Mouse (Mus musculus): ENCODE results near the gene Bnip3. TPM values are rescaled to one million over a fixed set of nuclear protein-coding genes. Genes with fewer than 3 reads are reported as not detected.
A peak's percentile ranks its signal among the peaks of the same experiment; 100 is the strongest.

Bnip3 gene
- total RNA-seq, 2 experiments from 2014 or later = 96.5 to 112 TPM

- Histone ChIP-seq H3K27ac (no peak overlapping the region), H3K4me3 (no peak overlapping the region)
- peak; percentile 50 to 60 for DNase-seq (ENCODE audit: low spot score in 2 of 2)
- no peak for TF ChIP-seq CTCF (conservative IDR thresholded peaks at IDR 0.05)
These were observed 19.1 kb upstream of the Bnip3 start for GRCm38 (mm10) chr7:138928456-138928855.

DNA sequence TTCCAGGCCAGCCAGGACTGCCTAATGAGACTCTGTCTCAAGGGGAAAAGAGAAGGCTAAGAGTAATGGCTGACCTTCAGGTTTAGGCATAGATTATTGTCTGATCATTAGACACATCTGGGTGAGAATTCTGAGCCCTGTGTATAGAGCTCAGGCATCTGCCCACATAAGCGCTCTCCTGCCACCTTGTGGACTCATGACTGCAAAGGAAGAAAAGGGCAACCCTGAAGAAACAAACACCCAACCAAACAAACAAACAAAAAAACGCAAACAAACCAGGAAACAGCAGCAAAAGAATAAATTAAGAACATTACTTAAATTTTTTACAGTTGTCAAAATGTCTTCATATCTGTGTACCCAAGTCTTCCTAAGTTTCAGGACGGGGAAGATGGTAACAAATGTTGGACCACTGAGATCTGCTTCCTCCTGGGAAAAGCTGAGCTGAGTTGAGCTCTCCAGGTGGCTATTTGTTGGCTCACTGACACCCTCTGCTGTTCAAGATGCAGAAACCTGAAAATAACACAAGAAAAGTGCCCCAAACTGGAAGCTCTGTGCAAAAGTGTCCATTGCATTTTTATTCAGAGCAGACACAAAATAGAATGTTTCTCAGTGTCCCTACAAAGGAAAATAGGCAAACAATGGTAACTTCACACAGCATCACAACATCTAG is 14.6 kb upstream of the Bnip3 start:
- no peak overlapping the region for H3K4me3 ChIP-seq
- no peak overlapping the region for H3K27ac ChIP-seq
- DNase-seq (ENCODE audit: low spot score in 2 of 2) = no peak
- peak; percentile 73 for TF ChIP-seq CTCF (conservative IDR thresholded peaks at IDR 0.05)

- TF ChIP-seq CTCF (conservative IDR thresholded peaks at IDR 0.05) = no peak
- DNase-seq (ENCODE audit: low spot score in 2 of 2) = no peak
- Histone ChIP-seq H3K4me3 (no peak overlapping the region), H3K27ac (no peak overlapping the region)
These were observed 12.3 kb upstream of the Bnip3 start for GRCm38 (mm10) chr7:138921611-138922010.

- Histone ChIP-seq H3K4me3 (peak overlapping the region; percentile 47), H3K27ac (peak overlapping the region; percentile 70)
- TF ChIP-seq CTCF (conservative IDR thresholded peaks at IDR 0.05) = peak; percentile 59
- no peak for DNase-seq (ENCODE audit: low spot score in 2 of 2)
These were observed 10.0 kb upstream of the Bnip3 start for GRCm38 (mm10) chr7:138919156-138919944.

DNA sequence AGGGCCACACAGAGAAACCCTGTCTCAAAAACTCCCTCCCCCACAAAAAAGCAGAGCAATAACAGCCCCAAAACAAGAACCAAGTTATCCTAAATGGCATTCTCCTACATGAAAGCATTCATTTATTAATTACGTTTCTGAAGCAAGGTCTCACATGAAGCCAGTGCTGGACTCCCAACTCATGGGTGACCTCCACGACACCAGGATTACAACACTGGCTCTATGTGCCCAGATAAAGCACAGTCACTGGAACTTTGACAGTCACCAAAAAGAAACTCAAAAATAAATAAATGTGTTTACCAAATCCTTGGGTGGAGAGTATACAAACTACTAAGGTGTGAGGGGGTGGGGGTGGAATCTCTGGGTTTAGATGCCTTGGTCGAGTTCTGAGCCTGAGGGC is 4.3 kb upstream of the Bnip3 start:
- no peak for TF ChIP-seq CTCF (conservative IDR thresholded peaks at IDR 0.05)
- H3K27ac ChIP-seq = no peak overlapping the region
- no peak overlapping the region for H3K4me3 ChIP-seq
- DNase-seq (ENCODE audit: low spot score in 2 of 2) = no peak

DNA sequence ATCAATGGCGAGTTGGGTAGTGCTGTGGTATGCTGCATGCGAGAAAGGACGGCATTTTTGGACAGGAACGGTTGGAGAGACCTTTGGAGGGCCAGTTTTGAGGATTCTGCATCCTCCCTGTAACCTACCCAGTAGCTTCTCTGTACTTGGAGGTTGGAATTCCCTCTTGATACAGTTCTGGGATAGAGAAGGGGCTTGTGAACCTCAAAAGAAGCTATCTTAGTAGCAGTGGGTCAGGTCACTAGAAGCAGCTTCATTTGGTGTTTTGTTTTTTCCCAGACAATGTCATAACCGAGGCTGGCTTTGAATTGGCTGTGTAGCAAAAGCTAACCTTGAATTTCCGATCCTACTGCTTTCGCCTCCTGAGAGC is 859 bp upstream of the Bnip3 start:
- no peak for DNase-seq (ENCODE audit: low spot score in 2 of 2)
- Histone ChIP-seq H3K4me3 (peak overlapping the region; percentile 93), H3K27ac (peak overlapping the region; percentile 96)
- no peak for TF ChIP-seq CTCF (conservative IDR thresholded peaks at IDR 0.05)

DNA sequence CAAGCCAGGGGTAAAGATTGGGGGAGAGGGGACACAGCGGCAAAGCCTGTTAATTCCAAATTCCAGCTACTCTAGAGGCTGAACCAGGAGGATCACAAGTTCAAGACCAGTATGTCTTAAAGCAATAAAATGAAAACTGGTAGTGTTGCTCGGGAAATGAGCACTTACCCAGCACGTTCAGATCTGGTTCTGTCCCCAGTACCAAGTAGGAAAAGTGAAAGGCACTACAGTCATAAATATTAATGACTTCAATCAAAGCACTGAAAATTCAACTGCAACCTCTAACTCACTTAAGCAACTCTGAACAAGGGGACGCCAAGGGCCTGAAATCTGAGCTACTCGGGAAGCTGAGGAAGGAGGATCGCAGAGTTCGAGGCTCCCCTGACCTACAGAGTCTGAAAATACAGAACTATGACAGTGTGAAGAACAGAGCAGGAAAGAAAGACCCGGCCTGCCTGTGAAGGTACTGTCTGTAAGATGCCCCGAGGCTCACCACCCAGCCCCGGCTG is 497 bp downstream of the Bnip3 start:
- H3K27ac ChIP-seq = peak overlapping the region; percentile 96

DNA sequence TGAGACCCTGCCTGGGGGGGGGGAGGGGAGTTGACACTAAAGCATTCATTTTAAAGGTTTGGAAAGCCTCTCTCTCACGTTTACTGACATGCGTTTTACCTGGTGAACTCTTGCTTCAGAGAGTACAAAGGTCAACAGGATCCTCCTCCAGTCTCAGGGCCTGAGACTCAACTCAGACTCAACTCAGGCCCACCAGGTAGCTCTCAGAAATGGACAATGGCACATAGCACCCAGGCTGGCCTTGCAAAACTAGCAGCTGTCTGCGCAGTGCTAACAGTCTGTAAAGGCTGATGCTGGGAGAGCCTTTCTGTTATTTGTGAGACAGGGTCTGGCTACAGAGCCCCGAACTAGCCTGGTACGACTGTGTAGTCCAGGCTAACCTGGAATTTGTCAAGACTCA is 1.3 kb downstream of the Bnip3 start:
- DNase-seq (ENCODE audit: low spot score in 2 of 2) = no peak
- H3K27ac ChIP-seq = peak overlapping the region; percentile 96; the same call in 1 of the 2 replicates
- no peak for TF ChIP-seq CTCF (conservative IDR thresholded peaks at IDR 0.05)
- H3K4me3 ChIP-seq = peak overlapping the region; percentile 93

More for the DNA sequence above, 497 bp downstream of the Bnip3 start:
- peak overlapping the region; percentile 93 for H3K4me3 ChIP-seq
- TF ChIP-seq CTCF (conservative IDR thresholded peaks at IDR 0.05) = no peak
- DNase-seq (ENCODE audit: low spot score in 2 of 2) = no peak

GRCm38 (mm10) chr7:138907043-138907442 is 2.3 kb downstream of the Bnip3 start:
- peak overlapping the region; percentile 44 for H3K4me3 ChIP-seq

DNA sequence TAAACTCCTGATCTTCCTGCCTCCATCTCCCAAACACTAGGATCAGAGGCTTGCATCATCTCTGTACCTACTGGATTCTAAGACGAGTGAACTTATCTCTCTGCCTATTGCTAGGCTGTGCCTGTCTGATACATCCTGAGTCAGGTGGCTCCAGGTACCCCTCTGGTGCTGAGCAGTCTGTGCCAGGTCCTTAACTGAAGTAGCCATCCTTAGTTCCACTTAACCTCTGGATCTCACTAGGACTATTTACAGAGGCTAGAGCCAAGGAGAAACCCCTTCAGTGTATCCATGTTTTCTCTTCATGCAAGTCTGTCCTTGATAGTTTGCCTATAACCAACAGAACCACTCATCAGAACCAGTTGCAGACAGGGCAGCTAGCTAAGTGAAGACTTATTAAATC is 2.9 kb downstream of the Bnip3 start:
- no peak for TF ChIP-seq CTCF (conservative IDR thresholded peaks at IDR 0.05)
- Histone ChIP-seq H3K27ac (peak overlapping the region; percentile 58), H3K4me3 (peak overlapping the region; percentile 44)
- no peak for DNase-seq (ENCODE audit: low spot score in 2 of 2)

More at GRCm38 (mm10) chr7:138907043-138907442, 2.3 kb downstream of the Bnip3 start:
- no peak for TF ChIP-seq CTCF (conservative IDR thresholded peaks at IDR 0.05)
- H3K27ac ChIP-seq = peak overlapping the region; percentile 58
- peak in 1 of 2 experiments; percentile 40 for DNase-seq (ENCODE audit: low spot score in 2 of 2)

- H3K27ac ChIP-seq = no peak overlapping the region
- H3K4me3 ChIP-seq = no peak overlapping the region
- no peak for DNase-seq (ENCODE audit: low spot score in 2 of 2)
- TF ChIP-seq CTCF (conservative IDR thresholded peaks at IDR 0.05) = no peak; the same call in 1 of the 2 replicates
These were observed 5.4 kb downstream of the Bnip3 start for GRCm38 (mm10) chr7:138903886-138904435.

DNA sequence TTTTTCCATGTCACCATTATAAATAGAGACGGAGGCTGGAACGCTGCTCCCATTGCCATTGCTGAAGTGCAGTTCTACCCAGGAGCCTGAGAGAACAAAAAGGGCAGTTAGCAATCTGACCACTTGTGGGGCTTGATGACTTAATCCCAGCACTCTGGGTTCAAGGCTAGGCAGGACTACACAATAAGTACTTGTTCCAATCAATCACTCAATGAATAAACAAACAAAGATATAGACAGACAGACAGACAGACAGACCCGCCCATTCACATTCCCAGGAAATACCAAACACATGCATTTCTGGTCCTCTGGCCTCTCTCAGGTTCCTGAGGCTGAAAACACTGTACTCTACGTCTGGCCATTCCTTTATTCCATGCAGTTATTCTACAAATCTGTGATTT is 10.6 kb downstream of the Bnip3 start:
- DNase-seq (ENCODE audit: low spot score in 2 of 2) = no peak
- TF ChIP-seq CTCF (conservative IDR thresholded peaks at IDR 0.05) = no peak
- Histone ChIP-seq H3K4me3 (no peak overlapping the region), H3K27ac (no peak overlapping the region)

DNA sequence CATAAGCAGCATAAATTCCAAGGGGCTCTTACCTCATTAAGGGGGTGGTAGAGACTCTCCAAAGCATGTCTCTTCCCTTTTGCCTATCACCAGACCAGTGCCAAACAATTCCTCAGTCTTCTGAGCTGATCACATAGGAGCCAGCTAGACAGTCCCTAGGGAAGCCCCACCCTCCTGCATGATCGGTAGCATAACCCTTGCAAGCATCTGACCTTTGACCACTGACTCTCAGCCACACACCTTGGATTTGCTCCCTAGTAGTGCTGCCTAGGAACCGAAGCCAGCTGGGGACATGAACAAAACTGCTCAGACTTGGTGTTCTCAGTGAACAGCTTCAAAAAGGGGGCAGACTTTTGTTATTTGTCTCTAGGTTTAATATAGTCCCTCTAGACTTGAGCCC is 11.2 kb downstream of the Bnip3 start:
- TF ChIP-seq CTCF (conservative IDR thresholded peaks at IDR 0.05) = no peak
- DNase-seq (ENCODE audit: low spot score in 2 of 2) = no peak
- H3K4me3 ChIP-seq = no peak overlapping the region
- H3K27ac ChIP-seq = no peak overlapping the region

All from layer of hippocampus, adult 2 months (tissue).